8 mouse cellular contexts compared by ENCODE assay signal in genomic region chr14:59555928-59556531, GRCm38 (mm10). TPM values are rescaled to one million over a fixed set of nuclear protein-coding genes. Genes with fewer than 3 reads are reported as not detected.
A peak's percentile ranks its signal among the peaks of the same experiment; 100 is the strongest.
DNase-seq lines count a peak whose midpoint lies in the region; ATAC-seq and TF ChIP-seq lines count a peak whose summit lies in the region.

No protein-coding gene starts in this region.

- TF ChIP-seq CTCF in cerebellum, adult 2 months (IDR thresholded peaks at IDR 0.05; ENCODE audit: borderline replicate concordance, insufficient read depth, low read depth, low read length), result peak; percentile 66; the same call in 1 of the 2 replicates

- H3K27ac ChIP-seq in cerebellum, adult 2 months (ENCODE audit: insufficient read depth, low read length), result no peak overlapping the region
- H3K27ac ChIP-seq in hindbrain, embryonic 15.5 days (replicated peaks), result no peak overlapping the region

- no peaks in the 10 kb centered on the region for H3K36me3 ChIP-seq in hindbrain, embryonic 15.5 days

- DNase-seq in R1 (ENCODE audit: low read depth, low spot score), result peak; percentile 78
- DNase-seq in cerebellum, adult 2 months, result peak; percentile 48 to 60
- peak; percentile 34 to 74 for DNase-seq in frontal cortex, postnatal 10 days (ENCODE audit: low spot score in 2 of 2)
- peak; percentile 72 to 91 for DNase-seq in layer of hippocampus, postnatal 25 days (ENCODE audit: extremely low spot score in 1 of 2, low spot score in 1 of 2)
- DNase-seq in right cerebral cortex, adult 18-20 months, result peak; percentile 85
- peak; percentile 69 to 70 for DNase-seq in urinary bladder, postnatal 36 days (ENCODE audit: low spot score in 2 of 2)

- no peaks in the 10 kb centered on the region for H3K4me1 ChIP-seq in cerebellum, adult 2 months (ENCODE audit: control insufficient read depth, insufficient read depth, low read length)
- H3K4me1 ChIP-seq in hindbrain, embryonic 15.5 days (replicated peaks), result no peaks in the 10 kb centered on the region

- H3K9me3 ChIP-seq in hindbrain, embryonic 15.5 days, result no peaks in the 10 kb centered on the region

- no peak for TF ChIP-seq POLR2A in cerebellum, adult 2 months (IDR thresholded peaks at IDR 0.05; ENCODE audit: borderline replicate concordance, insufficient read depth, low read length)

- H3K4me3 ChIP-seq in cerebellum, adult 2 months (replicated peaks; ENCODE audit: insufficient read depth, low read depth, low read length), result no peak overlapping the region
- no peak overlapping the region for H3K4me3 ChIP-seq in hindbrain, embryonic 15.5 days

- H3K4me2 ChIP-seq in hindbrain, embryonic 15.5 days, result no peak overlapping the region; the same call in 1 of the 2 replicates

- WGBS in cerebellum, adult 2 months, result 47% methylated on average over 13 of the region's 13 CpGs
- WGBS in hindbrain, embryonic 15.5 days, result 57% methylated on average over 13 of the region's 13 CpGs

- ATAC-seq in hindbrain, embryonic 15.5 days (ENCODE audit: low FRiP score, low read depth), result peak; percentile 73
- ATAC-seq in megakaryocyte, adult 5-6 weeks (ENCODE audit: poor library complexity, severe bottlenecking), result peak; percentile 28; the same call in 1 of the 2 replicates

- H3K27me3 ChIP-seq in cerebellum, adult 2 months (ENCODE audit: control insufficient read depth, insufficient read depth, low read length), result no peaks in the 10 kb centered on the region
- no peaks in the 10 kb centered on the region for H3K27me3 ChIP-seq in hindbrain, embryonic 15.5 days

- H3K9ac ChIP-seq in hindbrain, embryonic 15.5 days, result no peak overlapping the region

RNA-seq across cellular contexts. Expression of gene Cdadc1, which starts 41.7 kb away (rescaled TPM):
- polyA plus RNA-seq in cerebellum, adult 2 months (2012; rRNA removed), result 38.6 and 39.0 TPM in 2 replicates
- polyA plus RNA-seq in hindbrain, embryonic 15.5 days (2015; fragmentation: Nextera tagmentation; extraction: Ambion mirVana), result 30.1 and 32.4 TPM in 2 replicates
- total RNA-seq in layer of hippocampus, postnatal 25 days (2021), result 10 to 100 TPM; 65.0 to 67.0 TPM
- total RNA-seq in megakaryocyte, adult 5-6 weeks (2015), result 27.9 and 31.8 TPM in 2 replicates
- total RNA-seq in megakaryocyte, adult 5-6 weeks (2017), result 10.0 and 14.3 TPM in 2 replicates
